Mouse (Mus musculus) cortical plate, adult 2 months (tissue): ENCODE measurements around the gene Rabl3. TPM values are rescaled to one million over a fixed set of nuclear protein-coding genes. Genes with fewer than 3 reads are reported as not detected.

ENCODE experiments used
- H3K27ac ChIP-seq: fragments of 200-500 bp; 2 replicates; pipeline ENCODE4 v1.5.1; 2012; ENCODE audit warnings: low read length, control low read depth, inconsistent platforms; ENCODE audit not compliant: insufficient read depth
- H3K4me1 ChIP-seq: fragments of 200-500 bp; 2 replicates; pipeline ENCODE4 v1.6.1; 2011; ENCODE audit warnings: low read length; ENCODE audit not compliant: control insufficient read depth, insufficient read depth
- H3K4me3 ChIP-seq: fragments of 200-500 bp; 2 replicates; pipeline ENCODE4 v1.5.1; 2011; ENCODE audit warnings: mild to moderate bottlenecking, low read length, control low read depth; ENCODE audit not compliant: insufficient read depth
- CTCF ChIP-seq: fragments of 200-500 bp; IDR thresholded peaks from 2 replicates; pipeline ENCODE4 v1.5.1; 2011; ENCODE audit warnings: mild to moderate bottlenecking, control low read depth, low read length; ENCODE audit not compliant: insufficient read depth; ENCODE audit errors: extremely low read depth
- POLR2A ChIP-seq: fragments of 200-500 bp; IDR thresholded peaks from 2 replicates; pipeline ENCODE4 v1.6.1; 2011; ENCODE audit warnings: mild to moderate bottlenecking, low read length, control low read depth; ENCODE audit not compliant: insufficient read depth; ENCODE audit errors: extremely low read depth
- polyA plus RNA-seq: library from polyadenylated mRNA; depleted of rRNA; stranded (reverse); fragments of >200 nt; gene quantifications from 2 replicates; pipeline ENCODE4 v1.2.3, GENCODE M21; 2012

Rabl3 gene
- polyA plus RNA-seq, 1 experiment: 7.7 TPM

DNA sequence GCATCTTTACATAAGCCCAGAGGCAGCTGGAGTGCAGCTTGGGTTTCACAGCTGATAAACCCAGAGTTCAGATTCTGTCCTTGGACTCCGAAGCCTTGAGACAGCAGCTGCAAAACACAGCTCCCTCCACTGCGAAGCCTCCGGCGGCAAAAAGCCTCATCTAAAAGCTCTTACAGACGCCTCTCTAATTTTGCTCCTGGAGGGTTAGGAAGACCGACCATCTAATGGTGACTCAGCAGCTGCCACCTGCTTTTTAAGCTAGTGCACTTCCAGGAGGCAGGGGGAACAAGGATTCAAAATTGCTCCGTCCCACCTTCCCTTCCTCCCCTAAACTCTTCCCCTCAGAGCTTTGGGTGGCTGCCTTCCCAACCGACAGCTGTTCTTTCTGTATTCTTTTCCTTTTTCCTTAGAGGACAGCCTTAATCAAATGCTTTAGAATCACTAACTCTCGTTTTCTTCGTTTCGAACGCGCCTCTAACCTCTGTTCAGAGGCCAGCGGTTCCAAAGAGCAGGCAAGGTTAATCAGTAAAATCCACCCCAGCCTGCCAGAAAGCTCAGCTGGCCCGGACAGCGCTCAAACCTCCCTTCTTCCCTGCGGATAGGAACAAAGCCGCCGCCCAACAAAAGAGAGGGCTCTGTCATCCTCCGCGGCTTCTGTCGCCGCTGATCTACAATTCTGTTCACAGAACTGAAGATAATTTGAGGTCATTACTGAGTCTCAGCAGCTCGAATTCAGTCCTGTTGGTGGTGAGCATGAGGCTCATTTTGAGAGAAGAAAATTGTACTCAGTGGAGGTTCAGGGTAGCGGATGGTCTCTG, 44.7 kb downstream of the Rabl3 start:
- peak overlapping the region; percentile 96 for H3K27ac ChIP-seq
- peaks cover 2% of the 10 kb centered on the region; the same call in 1 of the 2 replicates for H3K4me1 ChIP-seq
- H3K4me3 ChIP-seq: no peak overlapping the region
- TF ChIP-seq POLR2A: 0 out of 2 replicates have a peak, but pooled peaks have one; percentile 12
- TF ChIP-seq CTCF: no peak

DNA sequence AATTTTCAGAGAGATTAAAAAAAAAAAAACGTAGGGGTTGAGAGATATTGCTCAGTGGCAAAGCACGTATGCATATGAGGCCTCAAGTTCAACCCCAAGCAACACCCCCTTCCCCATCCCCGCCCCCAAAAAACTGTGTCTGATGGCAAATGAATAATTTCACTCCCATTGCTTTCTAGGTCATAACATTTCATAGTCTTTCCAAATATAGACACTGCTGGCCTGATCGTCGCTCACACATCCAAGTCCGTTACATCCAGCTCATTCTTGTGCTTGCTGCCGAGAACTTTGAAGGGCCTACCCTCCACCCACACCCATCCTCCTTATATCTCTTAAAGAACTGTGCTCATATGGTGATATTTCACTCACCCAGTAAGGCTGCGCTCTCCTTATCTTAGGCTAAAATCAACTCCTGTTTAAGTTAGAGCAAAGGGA, 45.5 kb downstream of the Rabl3 start:
- Histone ChIP-seq H3K27ac (no peak overlapping the region), H3K4me1 (peaks cover 2% of the 10 kb centered on the region; the same call in 1 of the 2 replicates), H3K4me3 (no peak overlapping the region)
- no peak for TF ChIP-seq CTCF
- no peak for TF ChIP-seq POLR2A

DNA sequence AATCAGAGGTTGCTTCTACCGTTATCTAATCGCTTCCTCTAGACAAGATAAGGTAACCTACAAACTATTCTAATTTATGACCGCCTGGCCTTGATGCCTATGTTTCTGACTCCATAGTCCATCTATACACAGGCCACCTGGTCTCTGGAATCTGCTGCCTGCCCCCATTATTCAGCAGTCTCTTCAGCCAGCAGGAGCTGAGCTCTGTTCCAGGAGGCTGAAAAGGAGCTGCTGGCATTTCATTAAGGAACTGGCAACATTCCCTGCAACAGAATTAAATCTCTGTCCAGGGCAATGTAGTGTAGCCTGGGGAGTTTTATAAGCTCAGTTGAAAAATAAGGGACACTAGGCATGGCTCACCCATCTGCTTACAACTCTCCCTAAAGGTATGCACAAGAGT, 51.2 kb downstream of the Rabl3 start:
- Histone ChIP-seq H3K27ac (no peak overlapping the region), H3K4me3 (no peak overlapping the region), H3K4me1 (no peaks in the 10 kb centered on the region)
- TF ChIP-seq CTCF (no peak), POLR2A (no peak)

DNA sequence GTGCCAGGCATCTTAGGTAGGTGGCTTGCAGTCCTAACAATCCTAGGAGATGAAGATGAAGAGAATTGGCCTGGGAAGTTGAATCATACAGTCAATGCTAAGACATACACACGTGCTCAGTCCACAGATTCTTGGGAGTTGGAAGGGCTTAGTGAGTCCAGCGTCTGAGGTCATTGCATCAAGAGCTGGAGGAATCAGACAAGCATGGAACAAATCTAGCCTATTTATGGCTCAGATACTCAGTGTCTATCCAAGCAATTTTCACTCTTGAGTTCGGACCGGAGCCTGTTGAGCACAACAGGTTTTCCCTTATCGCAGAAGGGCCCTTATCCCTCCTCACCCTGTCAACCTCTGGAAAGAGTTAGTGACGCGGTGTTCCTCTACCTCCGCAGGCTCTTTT, 51.9 kb downstream of the Rabl3 start:
- Histone ChIP-seq H3K27ac (no peak overlapping the region), H3K4me3 (no peak overlapping the region), H3K4me1 (no peaks in the 10 kb centered on the region)
- TF ChIP-seq CTCF: no peak
- TF ChIP-seq POLR2A: no peak

DNA sequence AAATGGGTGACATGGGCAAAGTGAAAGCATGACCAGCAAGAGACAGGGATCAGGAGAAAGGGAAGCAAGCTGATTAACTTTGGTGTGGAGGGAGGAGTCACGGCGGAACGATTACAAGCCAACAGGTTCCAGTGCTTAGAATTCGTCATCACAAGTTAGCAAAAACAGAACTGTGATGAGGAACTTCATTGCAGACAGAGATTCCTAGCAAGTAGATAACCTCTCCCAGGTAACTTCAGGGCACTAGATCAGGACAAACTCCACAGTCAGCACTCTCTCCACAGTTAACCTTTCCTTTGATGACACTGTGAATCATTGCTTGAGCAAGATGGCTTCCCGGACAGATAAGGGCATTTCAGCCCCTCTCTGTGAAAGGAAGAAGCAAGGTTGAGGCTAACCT, 57.7 kb downstream of the Rabl3 start:
- TF ChIP-seq CTCF (no peak), POLR2A (no peak)
- Histone ChIP-seq H3K27ac (no peak overlapping the region), H3K4me3 (no peak overlapping the region)

DNA sequence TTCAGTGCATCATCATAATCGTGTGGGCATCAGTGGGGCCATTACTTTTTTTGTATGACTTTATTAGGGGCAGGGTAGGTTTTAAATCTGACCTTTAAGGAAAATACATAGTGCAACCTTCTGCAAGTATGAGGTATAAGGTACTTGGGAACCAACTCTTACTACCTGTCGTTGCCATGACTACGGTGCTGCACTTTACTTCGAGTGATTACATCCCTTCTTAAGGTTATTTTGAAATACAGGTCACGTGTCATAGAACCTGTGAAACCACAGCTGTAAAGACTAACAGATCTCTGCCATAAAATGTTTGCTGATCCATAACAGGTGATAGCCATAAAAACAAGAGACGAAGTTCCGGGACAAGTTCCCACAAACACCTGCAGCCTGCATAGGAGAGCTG, 58.8 kb downstream of the Rabl3 start:
- no peak overlapping the region for H3K27ac ChIP-seq
- no peak for TF ChIP-seq CTCF
- no peak for TF ChIP-seq POLR2A
- no peak overlapping the region for H3K4me3 ChIP-seq
- peaks cover 3% of the 10 kb centered on the region; the same call in 1 of the 2 replicates for H3K4me1 ChIP-seq

More for the DNA sequence above, 57.7 kb downstream of the Rabl3 start:
- H3K4me1 ChIP-seq: peaks cover 3% of the 10 kb centered on the region; the same call in 1 of the 2 replicates

DNA sequence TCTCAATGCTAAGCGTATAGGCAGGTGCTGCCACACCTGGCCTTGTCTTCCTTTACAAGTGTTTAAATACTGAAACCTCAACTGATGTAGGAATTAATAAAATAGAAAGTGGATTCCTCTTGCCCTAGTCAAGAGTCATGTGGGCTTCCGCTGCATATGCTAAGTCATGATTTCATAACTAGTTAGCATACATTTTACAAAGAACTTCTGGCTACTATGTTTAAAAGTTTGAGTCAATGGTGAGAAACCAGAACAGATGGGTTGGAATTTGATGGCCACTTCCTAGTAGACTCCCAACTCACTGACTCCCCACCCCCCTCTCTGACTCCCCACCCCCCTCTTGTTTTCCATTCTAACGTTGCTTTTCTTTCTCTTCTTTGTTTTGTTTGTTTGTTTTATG, 59.6 kb downstream of the Rabl3 start:
- no peak overlapping the region for H3K4me3 ChIP-seq
- H3K27ac ChIP-seq: no peak overlapping the region
- TF ChIP-seq CTCF (no peak), POLR2A (no peak)
- H3K4me1 ChIP-seq: peaks cover 4% of the 10 kb centered on the region; the same call in 1 of the 2 replicates

DNA sequence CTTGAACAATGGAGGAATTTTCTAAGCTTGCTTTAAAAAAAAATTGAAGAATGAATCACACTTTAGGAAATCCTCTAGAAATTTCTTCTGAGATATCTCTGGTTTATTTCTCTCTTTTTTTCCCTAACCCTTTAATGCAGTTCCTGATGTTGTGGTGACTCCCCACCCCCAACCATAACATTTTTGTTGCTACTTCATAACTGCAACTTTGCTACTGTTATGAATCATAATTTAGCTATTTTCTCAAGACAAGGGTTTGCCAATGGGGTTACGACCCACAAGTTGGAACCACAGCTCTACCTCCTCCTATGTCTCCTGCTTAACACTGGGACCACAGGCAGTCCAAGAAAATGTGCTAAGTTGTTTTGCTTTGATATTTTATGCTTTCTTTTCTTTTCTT, 63.7 kb downstream of the Rabl3 start:
- Histone ChIP-seq H3K4me1 (peaks cover 3% of the 10 kb centered on the region; the same call in 1 of the 2 replicates), H3K4me3 (no peak overlapping the region), H3K27ac (no peak overlapping the region)
- TF ChIP-seq CTCF: no peak

DNA sequence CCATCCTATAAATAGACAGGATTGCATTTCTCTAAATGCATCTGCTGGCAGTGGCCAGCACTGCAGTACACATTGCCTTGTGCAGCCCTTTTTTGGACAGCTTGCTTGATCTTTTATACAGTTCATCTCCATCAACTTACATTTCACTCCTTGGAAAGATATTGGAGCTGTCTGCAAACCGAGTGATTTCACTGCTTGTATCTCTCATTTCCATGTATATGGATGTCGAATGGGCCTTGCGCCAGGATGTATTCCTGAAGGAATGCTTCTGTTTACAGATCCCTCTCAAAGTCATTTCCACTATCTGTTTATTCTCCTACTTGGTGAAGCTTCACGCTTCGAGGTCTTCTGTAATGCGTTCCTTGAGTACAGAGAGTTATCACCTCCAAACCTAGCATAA, 64.6 kb downstream of the Rabl3 start:
- no peak for TF ChIP-seq POLR2A
- TF ChIP-seq CTCF: no peak
- Histone ChIP-seq H3K27ac (no peak overlapping the region), H3K4me3 (no peak overlapping the region), H3K4me1 (peaks cover 3% of the 10 kb centered on the region; the same call in 1 of the 2 replicates)

DNA sequence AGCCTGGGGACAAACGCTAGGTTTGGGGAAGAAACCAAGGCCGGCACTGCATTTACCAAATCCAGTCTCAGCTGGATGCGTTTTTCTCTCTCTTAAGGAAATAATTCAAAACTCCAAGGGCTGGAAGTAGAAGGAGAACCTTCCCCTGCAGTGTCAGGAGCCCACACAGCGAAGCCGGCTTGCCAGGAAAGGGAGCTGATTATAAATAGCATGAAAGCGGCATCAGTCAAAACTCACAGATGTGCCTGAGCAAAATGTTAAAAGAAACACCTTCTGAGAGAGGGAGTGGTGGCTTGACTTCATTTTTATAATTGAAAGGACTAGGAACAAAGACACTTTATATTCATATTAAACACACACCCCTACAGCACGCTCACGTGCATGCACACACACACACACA, 70.6 kb downstream of the Rabl3 start:
- TF ChIP-seq POLR2A (no peak), CTCF (no peak)
- H3K27ac ChIP-seq: peak overlapping the region; percentile 88
- H3K4me3 ChIP-seq: no peak overlapping the region
- H3K4me1 ChIP-seq: peaks cover 8% of the 10 kb centered on the region
